Mouse (Mus musculus) forebrain, embryonic 10.5 days (tissue): ENCODE data around the gene Ovol1. TPM values are rescaled to one million over a fixed set of nuclear protein-coding genes. Genes with fewer than 3 reads are reported as not detected.

Experiments
- DNase-seq: peaks from one replicate; pipeline ENCODE4 v3.0.0-alpha.2; 2017; ENCODE audit warnings: low spot score; ENCODE audit errors: extremely low spot score
- H3K27ac ChIP-seq: fragments of 300-500 bp; sonication (generic); 2 replicates; pipeline ENCODE4 v1.5.1; 2016; ENCODE audit warnings: mild to moderate bottlenecking
- H3K27me3 ChIP-seq: fragments of 300-500 bp; sonication (generic); 2 replicates; pipeline ENCODE4 v1.6.1; 2016; ENCODE audit warnings: mild to moderate bottlenecking; ENCODE audit not compliant: poor library complexity, severe bottlenecking
- H3K36me3 ChIP-seq: fragments of 300-500 bp; sonication (generic); replicated peaks from 2 replicates; pipeline ENCODE4 v1.6.1; 2016; ENCODE audit warnings: mild to moderate bottlenecking, moderate library complexity
- H3K4me1 ChIP-seq: fragments of 300-500 bp; sonication (generic); 2 replicates; pipeline ENCODE4 v1.6.1; 2016
- H3K4me3 ChIP-seq: fragments of 300-500 bp; sonication (generic); 2 replicates; pipeline ENCODE4 v1.5.1; 2016; ENCODE audit warnings: mild to moderate bottlenecking, moderate library complexity
- H3K9me3 ChIP-seq: fragments of 300-500 bp; sonication (generic); 2 replicates; pipeline ENCODE4 v1.6.1; 2016; ENCODE audit warnings: mild to moderate bottlenecking, moderate library complexity
- WGBS: fragments of 180-500 bp; shearing (Covaris S2); methylation state at CpG from one replicate; pipeline ENCODE4 v1.1.7; 2016; 5-methylcytosine and 5-hydroxymethylcytosine counted together
- polyA plus RNA-seq: library from polyadenylated mRNA; unstranded; fragments of >200 nt; fragmentation: Nextera tagmentation; extraction: Ambion mirVana; gene quantifications from 2 replicates; pipeline ENCODE4 v1.2.1, GENCODE M21; 2016

Ovol1 gene
- polyA plus RNA-seq, 1 experiment from 2014 or later: 0.37 TPM

DNA sequence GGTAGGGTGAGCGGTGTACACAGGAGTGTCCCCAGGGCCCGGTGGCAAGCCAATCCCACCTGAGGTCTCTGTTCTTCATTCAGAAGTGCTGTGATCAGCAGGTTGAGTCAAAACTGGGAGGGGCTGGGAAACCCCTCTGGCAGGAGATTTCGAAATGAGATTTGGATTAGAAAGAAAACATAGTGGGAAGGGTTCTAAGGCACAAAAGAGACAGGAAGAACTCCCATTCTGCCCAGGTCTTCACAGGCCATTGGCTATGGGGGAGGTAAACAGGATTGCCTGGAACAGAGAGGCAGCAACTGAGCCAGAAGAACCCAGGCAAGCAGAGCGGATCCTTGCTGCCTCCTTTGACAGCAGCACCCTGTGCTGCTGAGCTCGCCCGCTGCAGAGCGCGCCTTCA lies 21.7 kb downstream of the Ovol1 start:
- no peak for DNase-seq
- Histone ChIP-seq H3K36me3 (no peaks in the 10 kb centered on the region), H3K9me3 (no peaks in the 10 kb centered on the region), H3K27ac (no peak overlapping the region), H3K27me3 (no peaks in the 10 kb centered on the region), H3K4me3 (no peak overlapping the region), H3K4me1 (no peaks in the 10 kb centered on the region)
- 61% methylated on average over 8 of the region's 8 CpGs for WGBS

DNA sequence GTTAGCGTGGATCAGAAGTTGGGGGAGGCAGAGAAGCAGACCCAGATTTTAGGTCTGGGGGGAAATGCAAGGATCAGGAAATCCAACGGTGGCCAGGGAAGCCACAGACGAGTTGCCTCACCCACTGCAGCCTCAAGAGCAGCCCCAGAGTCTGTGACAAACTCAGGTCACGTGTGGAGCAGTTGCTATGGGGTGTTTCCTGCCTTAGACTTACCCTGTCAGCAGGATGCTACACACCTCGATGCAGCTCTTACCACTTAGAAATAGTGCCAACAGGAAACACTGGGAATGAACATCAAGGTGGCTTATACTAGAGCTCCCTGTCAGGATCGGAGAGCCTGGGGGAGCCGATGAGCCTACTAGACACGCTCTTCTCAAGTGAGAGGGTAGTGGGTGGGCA lies 27.9 kb downstream of the Ovol1 start:
- 75% methylated on average over 8 of the region's 8 CpGs for WGBS
- no peak for DNase-seq
- H3K4me1 ChIP-seq: peaks cover 20% of the 10 kb centered on the region
- peaks cover 41% of the 10 kb centered on the region for H3K27me3 ChIP-seq
- no peaks in the 10 kb centered on the region for H3K36me3 ChIP-seq
- H3K4me3 ChIP-seq: no peak overlapping the region
- H3K27ac ChIP-seq: no peak overlapping the region
- no peaks in the 10 kb centered on the region for H3K9me3 ChIP-seq

DNA sequence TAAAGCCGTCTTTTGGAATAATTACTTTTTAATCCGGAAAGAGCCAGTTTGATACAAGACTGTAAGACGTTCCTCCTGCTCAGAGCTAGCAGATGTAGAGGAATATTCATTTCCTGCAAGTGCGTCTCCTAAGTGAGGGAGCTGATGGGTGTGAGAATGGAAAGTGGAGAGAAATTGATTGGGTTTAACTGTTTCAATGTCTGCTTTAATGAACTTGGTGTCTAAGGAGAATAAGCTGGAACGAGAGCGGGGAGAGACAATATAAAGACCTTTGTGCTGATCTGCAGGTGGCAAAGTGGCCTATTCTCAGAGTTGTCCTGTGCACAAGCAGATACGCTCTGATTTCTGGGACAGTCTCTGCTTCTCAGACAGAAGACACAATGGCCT lies 30.3 kb downstream of the Ovol1 start:
- Histone ChIP-seq H3K4me1 (peaks cover 24% of the 10 kb centered on the region), H3K36me3 (no peaks in the 10 kb centered on the region), H3K9me3 (no peaks in the 10 kb centered on the region), H3K4me3 (no peak overlapping the region), H3K27me3 (peaks cover 42% of the 10 kb centered on the region), H3K27ac (no peak overlapping the region)
- no peak for DNase-seq
- 48% methylated on average over 7 of the region's 7 CpGs for WGBS

DNA sequence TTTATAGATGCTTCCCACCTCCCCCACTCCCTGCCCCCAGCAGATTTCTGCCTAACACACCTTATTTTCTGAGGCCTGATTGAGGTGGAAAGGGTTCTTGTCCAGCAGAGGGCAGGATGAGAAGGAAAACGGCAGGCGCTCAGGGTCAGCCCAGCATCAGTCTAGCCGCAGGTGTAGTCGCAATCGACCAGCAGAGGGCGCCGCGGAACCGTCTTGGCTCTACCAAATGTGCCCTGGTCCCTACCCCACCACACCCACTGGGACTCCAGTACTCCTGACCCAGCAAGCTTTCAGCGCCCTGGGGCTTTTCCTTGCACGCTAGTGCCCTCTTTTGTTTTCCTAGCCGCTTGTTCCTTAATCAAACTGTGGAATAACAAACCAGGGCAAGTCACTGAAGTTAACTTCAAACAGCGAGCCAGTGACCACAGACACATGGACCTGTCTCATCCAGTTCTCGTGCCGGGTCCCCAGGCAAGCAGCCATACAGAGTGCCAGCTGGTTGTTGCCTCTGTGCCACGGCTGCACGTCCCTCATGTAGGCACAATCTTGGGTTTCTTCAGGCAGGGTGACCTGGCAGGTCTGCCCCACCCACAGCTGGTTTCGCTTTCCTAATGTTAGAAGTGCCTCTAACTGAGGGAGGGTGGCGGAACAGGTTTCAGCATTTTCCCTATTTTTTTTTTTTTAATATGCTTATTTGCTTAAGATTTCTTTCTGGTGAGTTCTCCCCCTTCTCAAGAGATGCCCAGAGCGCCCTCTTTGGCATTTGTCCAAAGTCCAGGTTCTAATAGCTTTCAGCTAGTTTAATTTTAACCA lies 30.9 kb downstream of the Ovol1 start:
- Histone ChIP-seq H3K4me3 (peak overlapping the region; percentile 31), H3K9me3 (no peaks in the 10 kb centered on the region), H3K36me3 (no peaks in the 10 kb centered on the region), H3K4me1 (peaks cover 24% of the 10 kb centered on the region), H3K27me3 (peaks cover 42% of the 10 kb centered on the region), H3K27ac (no peak overlapping the region)
- WGBS: 18% methylated on average over 20 of the region's 20 CpGs
- DNase-seq: peak; percentile 97

DNA sequence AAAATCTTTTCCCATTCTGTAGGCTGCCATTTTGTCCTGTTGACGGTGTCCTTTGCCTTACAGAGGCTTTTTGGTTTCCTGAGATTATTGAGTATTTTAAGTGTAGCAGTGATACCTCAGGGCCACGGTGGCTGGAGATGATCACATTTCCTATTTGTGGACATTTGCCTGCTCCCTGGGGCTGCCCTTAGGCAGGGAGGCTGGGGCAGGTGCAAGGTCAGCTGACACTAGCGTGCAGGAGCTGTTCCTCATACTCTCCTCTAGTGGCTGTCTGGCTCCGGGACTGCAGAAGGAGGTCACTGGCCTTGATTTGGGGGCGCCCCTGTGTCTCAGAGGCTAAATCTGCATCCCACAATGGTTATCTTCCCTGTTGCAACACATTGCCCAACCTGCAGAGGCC lies 35.2 kb downstream of the Ovol1 start:
- peaks cover 17% of the 10 kb centered on the region for H3K4me1 ChIP-seq
- no peaks in the 10 kb centered on the region for H3K9me3 ChIP-seq
- H3K27me3 ChIP-seq: peaks cover 13% of the 10 kb centered on the region
- H3K27ac ChIP-seq: no peak overlapping the region
- DNase-seq: no peak
- WGBS: 76% methylated on average over 5 of the region's 5 CpGs
- H3K36me3 ChIP-seq: no peaks in the 10 kb centered on the region
- no peak overlapping the region for H3K4me3 ChIP-seq

DNA sequence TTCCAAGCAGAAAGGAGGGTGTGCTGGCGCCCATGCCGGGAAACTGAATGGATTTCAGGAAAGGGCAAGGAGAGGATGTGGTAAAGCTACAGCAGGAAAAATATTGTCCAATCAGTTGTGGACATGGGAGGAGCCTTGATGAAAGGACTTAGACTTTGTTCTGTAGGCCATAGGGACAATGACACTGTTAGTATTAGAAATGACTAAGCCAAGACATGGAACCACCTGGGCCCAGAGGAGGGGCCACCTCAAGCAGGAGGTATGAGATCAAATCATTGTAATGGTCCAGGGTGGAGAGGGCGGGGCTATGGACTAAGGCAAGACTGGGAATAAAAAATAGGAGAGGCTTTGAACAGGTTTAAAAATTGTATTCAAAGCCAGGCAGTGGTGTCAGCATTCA lies 41.7 kb downstream of the Ovol1 start:
- 88% methylated on average over 3 of the region's 3 CpGs for WGBS
- H3K36me3 ChIP-seq: no peaks in the 10 kb centered on the region
- H3K9me3 ChIP-seq: no peaks in the 10 kb centered on the region
- H3K4me1 ChIP-seq: no peaks in the 10 kb centered on the region
- no peak for DNase-seq
- no peak overlapping the region for H3K27ac ChIP-seq
- no peak overlapping the region for H3K4me3 ChIP-seq
- H3K27me3 ChIP-seq: no peaks in the 10 kb centered on the region

DNA sequence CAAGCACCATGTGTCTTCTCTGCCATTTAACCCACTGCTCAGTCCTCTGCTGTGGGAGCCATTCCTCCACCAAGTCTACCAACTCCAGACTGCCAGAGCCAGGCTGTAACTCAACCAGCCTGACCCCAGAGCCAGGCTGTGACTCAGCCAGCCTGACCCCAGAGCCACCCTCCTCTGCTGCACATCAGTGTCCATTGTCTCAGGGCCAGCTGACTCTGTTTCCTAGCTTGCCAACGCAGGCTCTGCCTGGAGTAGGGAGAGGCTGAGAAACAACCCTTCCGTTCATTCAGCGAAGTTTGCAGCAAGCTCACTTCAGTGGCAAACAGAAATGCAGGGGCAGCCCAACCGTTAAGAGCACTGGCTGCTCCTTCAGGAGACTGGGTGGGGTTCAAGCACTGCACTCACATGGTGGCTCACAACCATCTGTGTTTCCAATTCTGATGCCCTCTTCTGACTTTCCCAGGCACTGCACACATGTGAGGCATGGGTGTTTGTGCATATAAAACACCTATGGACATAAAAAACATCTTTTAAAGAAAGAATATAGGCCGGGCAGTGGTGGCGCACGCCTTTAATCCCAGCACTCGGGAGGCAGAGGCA lies 43.4 kb downstream of the Ovol1 start:
- 82% methylated on average over 8 of the region's 8 CpGs for WGBS
- Histone ChIP-seq H3K9me3 (no peaks in the 10 kb centered on the region; the same call in none of the 2 replicates), H3K36me3 (no peaks in the 10 kb centered on the region), H3K4me3 (no peak overlapping the region), H3K27ac (no peak overlapping the region), H3K27me3 (no peaks in the 10 kb centered on the region), H3K4me1 (no peaks in the 10 kb centered on the region)
- no peak for DNase-seq

DNA sequence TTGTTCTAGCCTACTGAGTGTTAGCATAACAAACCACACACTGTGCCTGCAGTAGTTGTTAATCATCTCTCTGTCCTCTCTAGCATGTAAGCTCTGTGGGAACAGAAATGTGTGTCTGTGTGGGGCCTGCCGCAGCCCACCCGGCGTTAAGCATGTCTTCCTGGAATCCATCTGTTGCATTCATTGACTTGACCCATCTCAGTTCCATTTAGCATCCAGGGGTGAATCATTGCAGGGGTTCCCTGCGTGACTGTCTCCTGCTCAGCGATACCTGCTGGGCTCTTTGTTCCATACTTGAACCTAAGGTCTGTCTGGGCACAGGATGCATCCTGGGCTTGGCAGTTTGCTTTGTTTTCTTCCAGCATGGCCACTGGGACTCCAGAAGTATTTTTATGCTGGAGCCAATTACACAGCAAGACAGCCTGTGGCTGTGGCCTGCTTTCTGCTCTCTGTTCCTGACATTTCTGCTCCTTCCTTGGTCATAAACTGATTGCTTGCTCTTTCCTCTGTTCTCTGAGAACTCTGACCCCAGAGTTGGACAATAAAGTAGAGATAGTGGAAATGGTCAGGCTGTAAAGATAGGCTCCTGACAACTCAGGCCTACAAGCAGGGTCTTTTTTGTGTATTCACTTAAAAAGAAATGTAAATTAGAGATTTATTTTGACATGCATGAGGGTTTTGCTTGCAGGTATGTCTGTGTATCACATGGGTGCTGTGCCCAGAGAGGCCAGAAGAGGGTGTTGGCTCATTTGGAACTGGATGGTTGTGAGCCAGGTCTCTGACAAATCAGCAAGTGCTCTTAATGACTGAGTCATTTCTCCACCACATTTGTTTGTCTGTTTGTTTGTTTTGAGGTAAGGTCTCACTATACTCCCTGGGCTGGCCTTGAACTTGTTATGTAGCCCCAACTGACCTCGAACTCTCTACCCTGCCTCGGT lies 44.3 kb downstream of the Ovol1 start:
- 81% methylated on average over 7 of the region's 7 CpGs for WGBS
- H3K4me1 ChIP-seq: peaks cover 4% of the 10 kb centered on the region
- no peaks in the 10 kb centered on the region; the same call in none of the 2 replicates for H3K9me3 ChIP-seq
- DNase-seq: no peak
- H3K36me3 ChIP-seq: no peaks in the 10 kb centered on the region
- H3K27me3 ChIP-seq: peaks cover 8% of the 10 kb centered on the region; the same call in 1 of the 2 replicates
- no peak overlapping the region for H3K4me3 ChIP-seq
- H3K27ac ChIP-seq: no peak overlapping the region

DNA sequence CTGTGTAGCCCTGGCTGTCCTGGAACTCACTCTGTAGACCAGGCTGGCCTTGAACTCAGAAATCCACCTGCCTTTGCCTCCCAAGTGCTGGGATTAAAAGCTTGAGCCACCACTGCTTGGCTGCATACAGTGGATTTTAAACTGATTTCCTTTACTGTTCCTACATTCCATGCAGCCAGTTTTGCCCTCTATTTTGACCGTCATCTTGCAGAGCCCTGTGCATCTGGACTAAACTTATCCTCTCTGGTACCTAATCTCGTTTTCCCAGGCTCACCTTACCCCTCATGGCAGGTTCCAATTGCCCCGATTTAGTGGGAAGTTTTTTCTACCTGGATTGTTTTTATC lies 47.5 kb downstream of the Ovol1 start:
- no peak overlapping the region for H3K4me3 ChIP-seq
- peaks cover 8% of the 10 kb centered on the region; the same call in 1 of the 2 replicates for H3K27me3 ChIP-seq
- peaks cover 21% of the 10 kb centered on the region for H3K4me1 ChIP-seq
- no peaks in the 10 kb centered on the region for H3K36me3 ChIP-seq
- H3K9me3 ChIP-seq: peaks cover 14% of the 10 kb centered on the region
- no peak for DNase-seq
- WGBS: 87% methylated on average over 3 of the region's 3 CpGs
- H3K27ac ChIP-seq: no peak overlapping the region

DNA sequence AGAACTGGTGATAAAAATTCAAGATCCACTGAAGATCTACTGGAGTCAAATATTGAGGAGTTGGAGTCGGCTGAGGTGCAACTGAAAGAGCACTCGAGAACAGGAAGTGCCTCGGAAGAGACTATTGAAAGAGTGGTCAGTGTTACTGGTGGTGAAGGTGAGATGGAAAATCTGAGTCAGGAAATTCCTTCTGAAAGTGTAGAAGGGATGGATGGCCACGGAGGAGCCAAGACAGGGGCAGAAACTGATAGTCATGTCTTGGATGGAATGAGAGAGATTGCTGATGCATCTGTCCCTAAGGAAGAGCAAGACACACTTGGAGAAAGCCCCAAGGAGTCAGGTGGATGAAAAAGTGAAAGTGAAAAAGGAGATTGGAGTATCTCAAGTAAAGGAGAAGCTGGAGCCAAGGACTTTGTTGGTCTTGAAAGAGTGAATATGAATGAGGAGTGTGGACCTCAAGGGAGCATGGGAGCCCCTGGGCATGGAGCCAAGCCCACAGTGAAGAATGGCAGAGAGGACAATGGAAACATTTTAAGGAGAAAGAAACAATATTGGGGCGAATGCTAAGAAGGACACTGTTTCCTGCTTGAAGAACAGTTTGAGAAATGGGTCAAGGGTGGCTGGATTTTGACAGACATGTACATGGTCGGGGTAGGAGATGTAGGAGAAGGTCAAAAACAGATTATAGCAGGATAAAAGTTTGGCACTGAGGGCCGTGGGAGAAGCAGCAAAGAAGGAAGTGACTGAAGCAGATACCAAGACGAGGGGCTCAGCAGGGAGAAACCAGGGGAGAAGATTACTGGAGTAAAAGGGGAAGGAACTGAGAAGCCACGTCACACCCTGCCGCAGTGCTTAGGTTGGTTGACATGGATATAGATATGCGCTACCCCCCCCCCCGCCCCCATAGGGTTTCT lies 48.1 kb downstream of the Ovol1 start:
- peaks cover 14% of the 10 kb centered on the region for H3K9me3 ChIP-seq
- peaks cover 8% of the 10 kb centered on the region; the same call in 1 of the 2 replicates for H3K27me3 ChIP-seq
- peaks cover 21% of the 10 kb centered on the region for H3K4me1 ChIP-seq
- H3K4me3 ChIP-seq: no peak overlapping the region
- 85% methylated on average over 12 of the region's 12 CpGs for WGBS
- no peaks in the 10 kb centered on the region for H3K36me3 ChIP-seq
- DNase-seq: no peak
- no peak overlapping the region for H3K27ac ChIP-seq

DNA sequence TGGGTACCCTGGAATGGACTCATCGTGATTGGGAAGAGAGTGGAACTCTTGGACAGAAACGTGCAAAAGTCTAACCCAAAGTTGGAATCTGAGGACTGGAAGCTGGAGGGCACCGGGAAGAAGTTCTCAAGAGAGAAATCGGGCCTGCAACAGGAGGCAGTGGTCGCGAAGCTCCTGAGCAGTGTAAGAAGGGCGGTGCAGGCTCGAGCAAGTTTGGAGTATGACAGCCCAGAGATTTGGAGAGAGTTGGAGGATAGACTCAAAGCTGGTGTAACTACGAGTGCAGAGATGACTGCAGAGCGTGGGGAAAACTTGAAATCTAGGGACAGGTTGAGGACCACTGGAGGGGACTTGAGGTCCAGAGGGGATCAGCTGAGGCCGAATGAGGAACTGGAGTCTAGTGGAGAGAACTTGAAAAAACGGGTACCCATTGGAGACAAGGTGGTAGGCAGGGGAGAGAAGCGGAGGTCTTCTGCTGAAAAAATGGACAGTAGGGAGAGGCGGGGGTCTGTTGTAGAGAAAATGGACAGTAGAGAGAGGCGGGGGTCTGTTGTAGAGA lies 49.3 kb downstream of the Ovol1 start:
- Histone ChIP-seq H3K4me1 (peaks cover 21% of the 10 kb centered on the region), H3K27me3 (peaks cover 8% of the 10 kb centered on the region; the same call in 1 of the 2 replicates), H3K27ac (peak overlapping the region; percentile 84), H3K36me3 (no peaks in the 10 kb centered on the region), H3K9me3 (peaks cover 14% of the 10 kb centered on the region), H3K4me3 (peak overlapping the region; percentile 57)
- WGBS: 58% methylated on average over 15 of the region's 15 CpGs
- no peak for DNase-seq
